9 mouse cellular contexts compared by ENCODE assay signal in the genomic region with DNA sequence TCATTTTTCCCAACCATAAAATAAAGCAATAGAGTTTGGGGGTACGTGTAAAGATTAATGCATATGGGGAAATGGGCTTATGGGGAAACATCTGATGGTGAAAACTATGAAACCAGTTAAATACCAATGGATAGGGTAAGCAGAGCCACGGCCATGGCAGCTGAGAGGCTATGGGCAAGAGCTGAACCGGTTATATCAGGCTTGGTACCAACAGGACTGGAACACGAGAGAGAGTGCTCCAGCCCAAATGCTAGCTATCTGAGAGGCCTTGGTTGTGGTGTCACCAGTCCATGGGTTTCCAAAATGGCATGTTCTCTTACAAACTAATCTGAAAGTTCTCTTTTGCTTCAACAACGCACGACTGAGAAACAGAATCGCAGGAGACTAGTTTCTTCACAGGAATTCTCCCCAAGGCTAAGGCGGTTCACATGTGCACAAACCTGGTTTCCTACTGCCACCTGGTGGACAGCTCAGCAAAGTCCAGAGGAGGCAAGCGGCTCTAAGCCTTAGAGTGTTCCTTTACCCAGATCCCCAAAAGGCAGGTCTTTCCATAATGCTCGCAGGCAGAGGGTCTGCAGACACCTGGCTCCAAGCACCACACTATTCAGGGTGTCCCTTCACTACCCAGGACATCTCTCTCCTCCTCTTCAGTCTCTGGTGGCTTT.
DNase-seq lines count a peak whose midpoint lies in the region; ATAC-seq and TF ChIP-seq lines count a peak whose summit lies in the region.
"Had no signal": no experiment of that assay in that cellular context is flagged by ENCODE, and none has a peak within 500 bp of the region (broad histone marks: within the 10 kb centered on the region; RNA-seq: fewer than 3 reads in every experiment).

No protein-coding gene starts in this region.

- no peak overlapping the region for H3K27ac ChIP-seq in kidney, embryonic 15.5 days
- no peak overlapping the region for H3K27ac ChIP-seq in limb, embryonic 13.5 days
- H3K27ac ChIP-seq in midbrain, embryonic 16.5 days (ENCODE audit: low read length), result no peak overlapping the region
- H3K27ac ChIP-seq in testis, adult 2 months (ENCODE audit: control insufficient read depth, insufficient read depth, low read depth, low read length), result no peak overlapping the region

- no peaks in the 10 kb centered on the region for H3K36me3 ChIP-seq in kidney, embryonic 15.5 days
- H3K36me3 ChIP-seq in limb, embryonic 13.5 days, result no peaks in the 10 kb centered on the region
- H3K36me3 ChIP-seq in midbrain, embryonic 16.5 days (ENCODE audit: control insufficient read depth, insufficient read depth, low read length), result no peaks in the 10 kb centered on the region
- no peaks in the 10 kb centered on the region for H3K36me3 ChIP-seq in testis, adult 2 months (ENCODE audit: control insufficient read depth, insufficient read depth, low read length)

- peak; percentile 71; the same call in 1 of the 2 replicates for TF ChIP-seq CTCF in testis, adult 2 months (IDR thresholded peaks at IDR 0.05; ENCODE audit: control insufficient read depth, insufficient read depth, insufficient replicate concordance, low read depth, low read length)

- no peak overlapping the region for H3K4me2 ChIP-seq in kidney, embryonic 15.5 days
- no peak overlapping the region for H3K4me2 ChIP-seq in limb, embryonic 13.5 days (replicated peaks)
- H3K4me2 ChIP-seq in midbrain, embryonic 16.5 days (ENCODE audit: low read length), result no peak overlapping the region

- H3K9ac ChIP-seq in kidney, embryonic 15.5 days, result no peak overlapping the region
- H3K9ac ChIP-seq in limb, embryonic 13.5 days, result no peak overlapping the region
- H3K9ac ChIP-seq in midbrain, embryonic 16.5 days (ENCODE audit: low read depth, low read length), result no peak overlapping the region

- peak; percentile 61 for DNase-seq in 416B (ENCODE audit: low read depth)
- peak; percentile 42 to 48 for DNase-seq in adrenal gland, adult 18-20 months (ENCODE audit: low spot score in 2 of 2)
- DNase-seq in embryo, embryonic 10 days (ENCODE audit: low spot score), result peak; percentile 92
- DNase-seq in heart, adult 9 months (ENCODE audit: low spot score in 2 of 2), result peak; percentile 1 to 11

- 30% methylated on average over 10 of the region's 10 CpGs for WGBS in kidney, embryonic 15.5 days
- 34% methylated on average over 10 of the region's 10 CpGs for WGBS in limb, embryonic 13.5 days
- 34% methylated on average over 10 of the region's 10 CpGs for WGBS in midbrain, embryonic 16.5 days

- ATAC-seq in kidney, embryonic 15.5 days (replicated peaks; ENCODE audit: low FRiP score), result peak; percentile 86
- ATAC-seq in limb, embryonic 13.5 days (ENCODE audit: low FRiP score, low read depth), result peak; percentile 94
- peak; percentile 96 for ATAC-seq in midbrain, embryonic 16.5 days

- no peaks in the 10 kb centered on the region for H3K9me3 ChIP-seq in kidney, embryonic 15.5 days (replicated peaks)
- no peaks in the 10 kb centered on the region for H3K9me3 ChIP-seq in limb, embryonic 13.5 days
- H3K9me3 ChIP-seq in midbrain, embryonic 16.5 days (replicated peaks; ENCODE audit: control insufficient read depth, low read length, poor library complexity, severe bottlenecking), result 0 out of 2 replicates have a peak, but pooled peaks cover 4% of the 10 kb centered on the region

- H3K4me3 ChIP-seq in kidney, embryonic 15.5 days (replicated peaks), result no peak overlapping the region
- H3K4me3 ChIP-seq in limb, embryonic 13.5 days, result no peak overlapping the region
- no peak overlapping the region for H3K4me3 ChIP-seq in midbrain, embryonic 16.5 days (ENCODE audit: low read depth, low read length)
- H3K4me3 ChIP-seq in testis, adult 2 months (ENCODE audit: control insufficient read depth, low read depth, low read length), result no peak overlapping the region
- H3K4me3 ChIP-seq: erythroblast, embryonic 14.5 days had no signal

- 0 out of 2 replicates have a peak, but pooled peaks cover 4% of the 10 kb centered on the region for H3K4me1 ChIP-seq in kidney, embryonic 15.5 days
- no peaks in the 10 kb centered on the region for H3K4me1 ChIP-seq in limb, embryonic 13.5 days
- H3K4me1 ChIP-seq in midbrain, embryonic 16.5 days (ENCODE audit: control insufficient read depth, insufficient read depth, low read length), result no peaks in the 10 kb centered on the region
- H3K4me1 ChIP-seq in testis, adult 2 months (ENCODE audit: control insufficient read depth, insufficient read depth, low read length), result no peaks in the 10 kb centered on the region; the same call in 1 of the 2 replicates

- no peak for TF ChIP-seq POLR2A in testis, adult 2 months (IDR thresholded peaks at IDR 0.05; ENCODE audit: control insufficient read depth, low read depth, low read length)

- H3K27me3 ChIP-seq in kidney, embryonic 15.5 days, result no peaks in the 10 kb centered on the region
- H3K27me3 ChIP-seq in limb, embryonic 13.5 days, result 0 out of 2 replicates have a peak, but pooled peaks cover 2% of the 10 kb centered on the region
- no peaks in the 10 kb centered on the region for H3K27me3 ChIP-seq in midbrain, embryonic 16.5 days (ENCODE audit: control insufficient read depth, insufficient read depth, low read depth, low read length)
- H3K27me3 ChIP-seq in testis, adult 2 months (ENCODE audit: control insufficient read depth, insufficient read depth, low read length), result no peaks in the 10 kb centered on the region

Comparison
In these comparisons a context has a peak if more than half of its experiments do, and no peak if none do; other contexts are left out.
1. DNase-seq: peak in every context shown above with its lines; median percentile 92 in embryo, embryonic 10 days; 61 in 416B; 45 in adrenal gland, adult 18-20 months; 6 in heart, adult 9 months.